Mouse (Mus musculus): ENCODE measurements around the gene Slx4ip. TPM values are rescaled to one million over a fixed set of nuclear protein-coding genes. Genes with fewer than 3 reads are reported as not detected.
A peak's percentile ranks its signal among the peaks of the same experiment; 100 is the strongest.

Gene Slx4ip
- total RNA-seq, 4 experiments from 2014 or later: 1.3 to 2.0 (median 1.5) TPM

GRCm38 (mm10) chr2:137063829-137064228 lies 172.8 kb downstream of the Slx4ip start:
- no peak for DNase-seq (ENCODE audit: low spot score)

- DNase-seq (ENCODE audit: low spot score): no peak
Observed at GRCm38 (mm10) chr2:137064513-137064912, 173.5 kb downstream of the Slx4ip start.

DNA sequence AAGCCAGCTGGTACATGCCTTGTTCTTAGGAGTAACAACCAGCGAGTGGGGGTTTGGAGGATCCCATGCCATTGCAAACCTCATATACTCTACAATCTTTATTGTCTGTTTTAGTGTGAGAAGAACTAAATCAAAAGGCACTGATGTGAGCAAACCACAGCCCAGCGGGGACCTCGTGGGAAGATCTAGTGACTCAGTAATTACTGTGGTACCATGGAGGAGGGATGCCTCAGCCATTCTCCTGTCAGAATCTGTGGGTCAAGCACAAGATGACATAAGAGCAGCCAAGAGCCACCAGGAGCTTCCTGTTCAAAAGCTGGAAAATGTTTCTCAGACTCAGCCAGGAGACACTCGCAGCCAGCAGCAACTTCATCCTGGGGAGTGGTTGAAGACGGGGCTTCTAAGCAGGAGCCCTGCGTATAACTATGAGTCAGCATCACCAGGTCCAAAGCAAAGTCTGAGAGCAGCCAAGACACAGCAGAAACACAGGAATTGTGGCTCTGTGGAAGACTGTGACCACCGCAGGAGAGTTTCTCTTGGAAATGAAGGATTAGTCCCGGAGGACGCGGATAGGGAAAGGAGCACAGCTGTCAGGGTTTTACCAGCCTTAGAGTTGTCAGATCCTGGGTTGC lies 176.6 kb downstream of the Slx4ip start:
- peak; percentile 55 for DNase-seq (ENCODE audit: low spot score)

DNA sequence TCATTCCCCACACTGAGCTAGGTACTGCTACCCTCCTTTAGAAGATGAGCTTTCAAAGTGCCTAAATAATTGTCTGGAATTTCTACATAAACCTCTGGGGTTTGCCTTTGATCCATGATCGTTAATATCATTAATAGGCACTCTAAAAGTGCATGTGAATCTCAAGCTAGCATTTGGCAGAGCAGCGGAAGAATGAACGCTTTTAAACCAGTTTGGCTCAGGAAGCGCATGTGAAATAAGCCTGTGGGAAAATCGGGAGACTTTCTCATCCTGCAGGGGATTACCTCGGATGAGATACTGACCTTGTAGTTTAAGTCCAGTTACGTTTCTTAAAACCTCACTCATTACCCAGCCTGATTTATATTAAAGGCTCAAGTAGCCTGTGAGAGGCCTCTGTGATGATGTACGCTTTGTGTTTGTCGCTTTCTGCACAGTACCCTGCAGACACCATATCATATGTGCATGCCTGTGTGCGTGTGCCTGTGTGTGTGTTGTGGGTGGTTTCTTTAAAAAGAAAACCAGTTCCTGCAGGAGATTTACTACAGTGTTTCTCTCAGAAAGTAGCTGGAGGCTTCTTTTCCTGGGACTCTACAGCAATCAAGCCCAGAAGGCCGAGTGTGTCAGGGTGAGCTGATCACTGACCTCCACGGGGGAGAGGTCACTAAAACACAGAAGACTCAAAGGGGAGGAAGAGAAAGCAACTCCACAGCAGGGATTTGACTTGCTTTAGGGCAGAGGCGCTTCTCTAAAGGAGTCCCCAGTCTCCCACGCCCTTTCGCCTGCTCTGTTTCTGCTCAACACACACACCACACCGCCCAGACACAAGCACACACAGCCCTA lies 182.7 kb downstream of the Slx4ip start:
- no peak for DNase-seq (ENCODE audit: low spot score)

DNA sequence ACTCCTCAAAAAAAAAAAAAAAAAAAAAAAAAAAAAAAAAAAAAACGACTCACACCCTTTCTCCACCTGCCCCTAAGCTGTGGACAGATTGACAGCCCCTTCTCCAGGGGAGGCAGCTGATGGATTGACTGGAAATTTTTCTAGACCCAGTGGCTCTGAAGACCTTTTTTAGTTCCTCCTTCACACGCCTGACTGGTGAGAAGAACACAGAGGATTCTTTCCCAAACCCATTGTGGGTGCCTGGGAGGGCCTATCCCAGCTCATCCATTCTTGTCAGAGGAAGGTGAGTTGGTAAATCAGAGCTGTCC lies 183.2 kb downstream of the Slx4ip start:
- DNase-seq (ENCODE audit: low spot score): no peak

- no peak for DNase-seq (ENCODE audit: low spot score)
Observed at GRCm38 (mm10) chr2:137078771-137079170, 187.8 kb downstream of the Slx4ip start.

DNA sequence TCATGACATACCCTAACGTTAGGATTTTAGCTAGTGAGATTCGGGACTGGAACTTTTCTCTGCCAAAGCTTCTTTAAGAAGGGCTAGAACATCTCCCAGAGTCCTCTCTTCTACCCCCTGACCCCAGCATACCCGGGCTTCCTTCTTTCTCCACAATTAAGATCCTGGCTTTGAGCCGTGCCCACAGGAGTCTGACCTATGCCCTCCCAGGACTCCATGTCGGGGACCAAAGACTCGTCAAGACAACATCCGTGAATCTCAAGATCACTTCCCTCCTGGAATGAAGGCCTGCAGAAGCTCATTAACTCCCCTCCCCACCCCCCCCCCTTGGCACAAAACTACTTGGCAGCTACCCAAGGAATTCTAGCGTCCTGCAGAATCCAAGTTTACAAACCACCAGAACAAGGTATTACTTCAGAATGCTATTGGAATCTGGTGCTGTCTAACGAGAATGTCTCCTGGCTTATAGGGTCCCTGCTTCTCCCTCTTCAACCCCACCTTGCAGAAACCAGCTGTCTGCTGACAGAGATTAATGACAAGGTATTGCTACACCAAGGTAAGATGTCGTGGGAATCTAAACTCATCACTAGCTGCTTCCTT lies 188.8 kb downstream of the Slx4ip start:
- no peak for DNase-seq (ENCODE audit: low spot score)

DNA sequence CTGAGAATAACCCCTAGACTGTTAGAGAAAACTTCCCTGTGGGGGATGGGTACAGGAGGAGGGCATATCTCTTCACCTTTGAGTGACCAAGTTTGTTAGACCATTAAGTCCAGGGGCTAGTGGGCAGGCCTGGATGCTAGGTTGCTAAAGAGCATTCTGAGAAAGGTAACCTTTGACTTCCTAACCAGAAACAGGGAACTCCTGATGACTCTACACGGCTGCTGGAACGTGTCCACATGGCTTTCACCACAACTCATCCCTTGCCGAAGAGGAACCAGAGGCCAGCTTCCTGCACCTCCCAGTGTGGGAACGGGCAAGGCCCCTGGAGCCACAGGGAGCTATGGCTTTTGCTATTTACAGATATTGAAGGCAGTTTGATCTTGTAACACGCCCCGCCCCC lies 189.4 kb downstream of the Slx4ip start:
- no peak for DNase-seq (ENCODE audit: low spot score)

GRCm38 (mm10) chr2:137081001-137081400 lies 190.0 kb downstream of the Slx4ip start:
- DNase-seq (ENCODE audit: low spot score): no peak

DNA sequence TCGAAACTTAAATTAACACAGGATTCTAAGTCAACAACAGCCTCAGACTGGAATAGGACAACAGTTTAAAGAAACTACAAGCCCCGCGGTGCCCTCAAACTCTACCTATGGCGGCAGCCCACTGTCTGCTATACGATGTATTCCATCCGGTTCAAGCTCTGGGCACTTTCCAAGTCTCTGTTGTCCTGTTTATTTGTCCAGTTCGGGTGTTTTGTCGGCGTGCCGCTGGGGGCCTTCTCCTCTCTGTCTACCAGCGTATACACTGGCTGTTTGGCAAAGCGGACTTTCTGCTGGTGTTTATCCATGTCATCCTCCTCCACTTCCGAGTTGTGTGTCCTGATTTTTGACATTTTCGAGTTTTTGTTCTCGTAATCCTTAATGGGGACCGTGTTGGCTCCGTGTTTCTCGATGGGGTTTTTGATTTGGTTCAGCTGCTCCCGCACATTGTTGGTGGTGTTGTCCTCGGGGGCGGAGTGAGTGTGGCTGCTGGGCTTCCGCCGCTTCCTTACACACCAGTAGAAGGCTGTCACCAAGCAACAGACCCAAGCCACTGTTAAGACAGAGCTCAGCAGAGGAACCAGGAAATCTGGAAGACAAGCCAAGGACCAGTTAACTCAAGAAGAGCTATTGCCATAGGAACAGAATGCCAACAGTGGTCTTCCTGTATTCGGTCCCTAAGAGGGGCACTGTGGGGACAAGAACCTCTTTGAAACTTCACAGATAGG lies 192.0 kb downstream of the Slx4ip start:
- DNase-seq (ENCODE audit: low spot score): no peak

DNA sequence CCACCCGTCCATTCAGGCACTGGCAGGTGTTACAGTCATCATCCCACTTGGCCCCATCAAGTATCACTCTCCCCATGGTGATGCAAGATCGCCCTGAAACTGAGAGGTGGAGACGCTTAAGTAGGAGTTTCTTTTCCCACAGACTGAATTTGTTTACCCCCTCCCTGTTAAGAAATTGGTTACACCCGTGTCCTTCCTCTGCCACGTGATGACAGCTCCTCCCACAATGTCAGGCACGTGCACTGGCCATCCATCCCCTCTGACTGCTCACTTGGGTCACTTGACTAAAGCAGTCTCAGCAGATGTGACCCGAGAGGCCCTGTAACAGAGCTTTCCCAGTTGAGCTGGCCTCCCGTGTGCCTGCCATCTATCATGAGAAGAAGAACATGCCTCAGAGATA lies 194.2 kb downstream of the Slx4ip start:
- DNase-seq (ENCODE audit: low spot score): no peak

DNA sequence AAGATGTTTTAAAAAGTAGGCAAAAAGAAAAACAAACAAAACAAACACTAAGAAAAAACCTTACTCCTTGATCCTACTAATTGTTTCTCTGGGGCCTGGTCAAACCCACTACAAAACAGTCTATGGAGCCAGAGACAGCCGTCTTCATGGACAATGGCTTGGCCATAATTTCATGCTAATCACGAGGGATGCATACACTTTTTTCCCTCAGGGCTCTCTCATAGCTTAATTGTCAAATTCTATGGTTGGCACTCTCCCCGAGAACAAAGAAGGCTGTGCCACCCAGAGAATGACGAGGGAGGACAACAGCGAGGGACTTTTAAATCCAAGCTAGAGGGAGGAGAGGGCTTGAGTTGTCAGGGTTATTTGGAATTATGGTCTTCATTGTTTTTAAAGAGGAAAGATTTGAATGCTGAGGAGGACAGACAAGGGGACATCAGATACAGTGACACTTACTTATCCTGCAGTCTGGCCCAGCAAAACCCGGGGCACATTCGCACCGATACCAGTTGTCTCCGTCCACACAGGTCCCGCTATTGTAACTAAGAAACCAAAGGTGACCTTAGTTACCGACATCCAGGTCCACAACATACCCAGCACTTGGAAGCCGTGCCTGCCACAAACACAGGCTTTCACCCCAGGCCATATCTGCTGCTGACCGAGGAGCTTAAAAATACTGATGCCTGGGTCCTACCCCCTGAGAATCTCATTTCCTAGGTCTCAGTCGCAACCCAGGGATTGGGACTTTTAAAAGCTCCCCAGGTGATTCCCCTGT lies 195.8 kb downstream of the Slx4ip start:
- no peak for DNase-seq (ENCODE audit: low spot score)

DNA sequence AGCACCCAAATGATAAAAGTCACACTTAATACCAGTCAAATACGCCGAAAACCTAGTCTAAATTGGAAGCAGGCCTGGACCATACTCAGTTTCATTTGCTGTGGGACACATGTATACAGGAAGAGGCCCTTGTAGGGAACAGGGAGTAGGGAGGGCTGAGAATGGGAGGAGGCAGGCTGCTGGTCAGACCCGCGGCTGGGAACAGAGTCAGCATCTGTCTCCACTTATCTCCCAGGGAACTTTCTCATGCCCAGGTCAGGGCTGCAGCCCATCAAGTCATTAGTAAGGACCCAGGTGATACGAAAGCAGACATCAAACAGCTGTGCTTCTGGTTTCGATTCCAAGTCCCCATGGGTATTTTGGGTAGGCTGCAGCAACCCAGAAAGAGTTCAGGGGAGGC lies 196.7 kb downstream of the Slx4ip start:
- no peak for DNase-seq (ENCODE audit: low spot score)

DNA sequence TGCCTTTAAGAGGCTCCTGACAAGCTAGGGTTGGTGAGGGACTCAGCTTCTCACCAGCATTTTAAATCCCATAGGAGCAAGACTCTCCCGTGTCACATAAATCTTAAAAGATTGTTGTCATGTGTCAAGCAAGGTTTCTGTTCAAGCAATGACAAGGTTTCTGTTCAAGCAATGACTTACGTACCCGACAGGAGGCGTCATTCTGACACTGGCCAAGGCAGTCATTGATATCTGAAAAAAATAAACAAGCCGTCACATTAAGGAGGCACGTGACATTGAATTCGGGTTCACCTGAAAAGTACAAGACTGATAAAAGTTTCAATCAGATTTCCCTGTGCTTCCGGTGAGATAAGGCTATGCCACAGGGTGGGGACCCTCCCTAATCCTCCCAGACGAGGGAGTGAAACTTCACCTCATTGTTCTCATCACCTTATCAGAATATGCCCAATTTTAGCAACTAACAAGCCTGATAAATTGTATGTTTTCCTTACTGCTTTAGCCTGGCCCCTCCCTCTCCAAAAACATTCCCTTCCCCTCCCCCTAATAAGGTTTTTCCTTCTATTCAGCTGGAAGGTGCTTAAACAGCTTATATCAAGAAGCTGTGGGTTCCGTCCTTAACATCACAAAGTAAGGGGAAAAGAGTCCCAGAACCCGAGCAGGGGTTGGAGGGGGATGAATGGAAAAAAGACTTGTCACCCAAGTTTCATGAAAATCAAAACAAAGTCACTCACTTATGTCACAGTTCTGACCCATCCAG lies 200.9 kb downstream of the Slx4ip start:
- no peak for DNase-seq (ENCODE audit: low spot score)

DNA sequence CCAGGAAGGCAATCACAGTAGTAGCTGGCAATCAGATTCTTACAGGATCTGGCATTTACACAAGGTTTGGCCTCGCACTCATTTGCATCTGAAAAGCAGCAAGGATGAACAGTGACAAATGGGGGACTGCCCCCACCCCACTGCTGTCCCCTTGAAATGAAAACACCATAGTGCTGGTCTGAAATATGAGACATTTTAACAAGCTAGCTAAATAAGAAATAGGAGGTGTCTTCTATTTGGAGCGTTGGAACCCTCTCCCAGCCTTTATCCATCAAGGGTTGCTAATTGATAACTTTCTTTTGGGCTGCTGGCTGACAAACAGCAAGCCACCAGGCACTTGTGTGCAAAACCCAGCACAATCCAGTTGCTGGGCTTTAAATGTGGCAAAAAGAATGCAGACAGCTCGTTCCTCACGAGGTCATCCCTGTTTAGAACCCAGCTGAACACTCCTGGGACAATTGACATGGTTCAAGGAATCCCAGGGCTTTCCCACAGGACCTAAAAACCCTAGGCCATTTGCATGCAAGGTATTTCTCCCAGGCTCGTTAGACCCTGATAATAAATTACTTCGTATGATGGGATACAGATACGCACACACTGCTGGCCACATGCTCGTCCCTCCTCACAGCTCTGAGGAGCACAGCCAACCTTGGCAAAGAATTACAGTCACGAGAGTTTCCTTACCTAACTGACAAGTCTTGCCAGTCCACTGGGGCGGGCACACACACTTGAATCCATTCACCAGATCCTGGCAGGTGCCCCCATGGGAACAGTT lies 201.7 kb downstream of the Slx4ip start:
- DNase-seq (ENCODE audit: low spot score): no peak

GRCm38 (mm10) chr2:137093298-137093630 lies 202.2 kb downstream of the Slx4ip start:
- no peak for DNase-seq (ENCODE audit: low spot score)

DNA sequence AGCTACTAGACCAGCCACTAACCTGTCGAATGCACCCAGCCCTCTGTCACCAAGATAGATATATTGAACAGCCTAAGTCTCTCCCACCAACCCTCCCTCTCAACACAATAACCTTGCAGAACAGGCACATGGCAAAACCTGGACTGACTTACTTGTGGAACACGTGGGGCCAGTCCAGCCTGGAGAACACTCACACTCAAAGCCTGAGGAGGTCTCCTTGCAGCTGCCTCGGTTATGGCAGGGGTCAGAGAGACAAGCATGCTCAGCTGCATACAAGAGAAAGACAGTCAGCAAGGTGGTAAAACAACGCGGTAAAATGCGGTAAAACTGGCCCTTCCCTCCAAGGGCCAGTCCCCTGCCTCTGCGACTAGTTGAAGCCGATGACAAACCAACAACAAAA lies 203.3 kb downstream of the Slx4ip start:
- DNase-seq (ENCODE audit: low spot score): no peak

GRCm38 (mm10) chr2:137096981-137097460 lies 206.0 kb downstream of the Slx4ip start:
- DNase-seq (ENCODE audit: low spot score): no peak

DNA sequence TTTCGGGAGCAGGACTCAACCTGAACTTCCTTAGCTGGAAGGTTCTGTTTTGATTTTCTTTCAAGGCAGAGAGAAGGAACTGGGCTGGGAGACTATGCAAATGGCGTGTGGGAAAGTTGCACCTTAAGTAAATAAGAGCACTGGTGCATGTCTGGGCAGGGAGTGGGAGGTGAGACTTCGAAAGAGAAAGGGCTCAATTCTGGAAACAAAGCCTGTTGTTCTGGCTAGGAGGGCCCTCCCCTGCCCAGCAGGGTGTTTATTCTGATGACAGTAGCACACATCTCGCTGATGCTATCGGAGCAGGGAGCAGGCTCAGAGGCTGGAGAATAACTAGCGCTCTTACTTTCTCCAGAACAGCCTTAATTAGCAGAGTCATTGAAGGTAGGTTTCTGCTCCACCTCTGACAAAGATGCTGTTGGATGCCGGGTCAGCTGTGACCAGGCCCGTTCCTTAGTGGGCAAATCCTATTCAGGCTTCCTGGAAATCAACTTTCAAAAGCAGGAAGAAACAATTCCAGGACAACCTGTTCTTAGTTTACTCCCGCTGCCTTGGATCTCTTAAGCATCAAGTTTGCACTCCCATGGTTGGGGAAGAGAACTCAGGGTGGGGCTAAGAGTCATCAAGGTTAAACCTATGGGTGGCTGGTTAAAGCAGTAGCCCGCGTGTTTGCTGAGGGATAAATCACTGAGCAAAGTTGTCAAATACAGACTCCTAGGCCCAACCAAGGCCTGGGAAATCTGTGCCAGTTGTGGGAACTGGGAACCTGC lies 207.4 kb downstream of the Slx4ip start:
- no peak for DNase-seq (ENCODE audit: low spot score)

Data from heart, adult 8-10 months (tissue).